Mouse (Mus musculus): Measurements from ENCODE around the gene Tmem165.
A peak's percentile ranks its signal among the peaks of the same experiment; 100 is the strongest.

DNA sequence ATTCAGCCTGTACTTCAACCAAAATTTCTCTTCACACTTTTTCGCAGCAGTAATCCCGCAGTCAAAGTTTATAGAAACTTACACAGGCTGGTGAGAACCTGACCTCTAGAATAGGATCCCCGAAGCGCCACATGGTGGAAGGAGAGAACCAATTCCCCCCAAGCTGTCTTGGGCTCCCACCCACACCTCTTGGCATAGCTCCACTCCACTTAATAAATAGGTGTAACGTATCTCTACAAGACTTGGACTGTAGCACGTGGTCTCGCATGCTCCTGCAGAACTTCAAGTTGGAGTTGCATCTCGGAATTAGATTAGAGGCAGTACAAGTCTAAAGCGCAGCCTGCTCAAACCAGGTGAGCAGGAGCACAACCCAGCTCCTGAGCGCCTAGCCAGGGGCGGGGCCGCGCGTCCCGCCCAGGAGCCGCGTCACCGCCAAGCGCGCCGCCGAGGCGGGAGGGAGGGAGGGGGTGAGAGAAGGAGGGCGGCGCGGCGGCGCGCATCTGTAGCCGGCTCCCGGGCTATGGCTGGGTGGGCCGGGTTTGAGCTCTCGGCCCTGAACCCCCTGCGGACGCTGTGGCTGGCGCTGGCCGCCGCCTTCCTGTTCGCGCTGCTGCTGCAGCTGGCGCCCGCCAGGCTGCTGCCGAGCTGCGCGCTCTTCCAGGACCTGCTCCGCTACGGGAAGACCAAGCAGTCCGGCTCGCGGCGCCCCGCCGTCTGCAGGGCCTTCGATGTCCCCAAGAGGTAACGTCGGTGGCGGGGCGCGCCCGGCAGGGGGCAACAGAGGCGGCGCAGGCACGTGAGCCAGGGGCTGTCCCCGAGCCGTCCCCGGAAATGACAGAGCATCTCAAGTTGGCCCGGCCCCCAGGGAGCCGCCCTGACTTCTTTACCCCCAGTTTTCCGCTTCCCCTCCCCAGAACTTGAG lies 43.6 kb upstream of the Tmem165 start, which contains the start of gene Srd5a3:
- peak; percentile 81 for TF ChIP-seq POLR2A (IDR thresholded peaks at IDR 0.05; ENCODE audit: low read depth, low read length)
- TF ChIP-seq CTCF (IDR thresholded peaks at IDR 0.05; ENCODE audit: extremely low read depth, insufficient read depth, insufficient read length, insufficient replicate concordance), result peak; percentile 88
